Mouse (Mus musculus): Measurements from ENCODE around the gene Chd4. TPM values are rescaled to one million over a fixed set of nuclear protein-coding genes. Genes with fewer than 3 reads are reported as not detected.
A peak's percentile ranks its signal among the peaks of the same experiment; 100 is the strongest.

Gene Chd4
- polyA plus RNA-seq, 1 experiment from 2014 or later: 92.4 TPM

DNA sequence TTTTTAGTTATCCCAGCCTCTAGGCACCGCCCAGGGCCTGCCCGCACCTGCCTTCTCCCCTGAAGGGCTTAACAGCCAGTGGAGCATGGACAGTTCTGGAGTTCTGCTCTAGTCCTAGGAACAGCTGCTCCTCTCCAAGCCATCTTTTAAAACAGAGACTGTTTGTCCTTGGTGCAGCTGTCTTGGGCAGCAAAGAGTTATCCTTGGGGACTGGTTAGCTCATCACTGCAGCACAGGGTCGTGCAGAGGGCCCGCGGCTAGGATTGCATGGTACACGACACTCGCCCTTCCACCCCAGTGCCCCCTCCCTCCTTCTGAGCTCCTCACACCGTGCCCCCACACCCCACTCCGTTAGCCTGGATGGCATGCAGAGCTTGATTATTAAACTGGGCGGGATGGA, 51.5 kb downstream of the Chd4 start:
- H3K4me3 ChIP-seq (ENCODE audit: low read depth, low read length): no peak overlapping the region
- no peak for DNase-seq
- no peak overlapping the region; the same call in 1 of the 2 replicates for H3K9ac ChIP-seq
- H3K27ac ChIP-seq (ENCODE audit: low read depth): 0 out of 2 replicates have a peak overlapping the region, but pooled peaks have one; percentile 15
- 58% methylated on average over 10 of the region's 10 CpGs for WGBS
- H3K4me1 ChIP-seq (ENCODE audit: insufficient read depth): peaks cover 10% of the 10 kb centered on the region; the same call in 1 of the 2 replicates
- TF ChIP-seq CTCF (IDR thresholded peaks at IDR 0.05; ENCODE audit: low read depth): no peak
- H3K36me3 ChIP-seq (ENCODE audit: insufficient read depth): peaks cover 29% of the 10 kb centered on the region
- H3K27me3 ChIP-seq (ENCODE audit: insufficient read depth, low read length): no peaks in the 10 kb centered on the region
- ATAC-seq (ENCODE audit: insufficient read depth): no peak
- peak overlapping the region; percentile 82 for H3K4me2 ChIP-seq
- H3K9me3 ChIP-seq (ENCODE audit: low read depth, low read length): no peaks in the 10 kb centered on the region

GRCm38 (mm10) chr6:125148251-125148925, 52.6 kb downstream of the Chd4 start:
- Histone ChIP-seq H3K27me3 (ENCODE audit: insufficient read depth, low read length) (no peaks in the 10 kb centered on the region), H3K9ac (peak overlapping the region; percentile 26), H3K4me3 (ENCODE audit: low read depth, low read length) (no peak overlapping the region), H3K27ac (ENCODE audit: low read depth) (peak overlapping the region; percentile 66), H3K9me3 (ENCODE audit: low read depth, low read length) (no peaks in the 10 kb centered on the region), H3K4me2 (peak overlapping the region; percentile 32; the same call in 1 of the 2 replicates), H3K36me3 (ENCODE audit: insufficient read depth) (peaks cover 22% of the 10 kb centered on the region), H3K4me1 (ENCODE audit: insufficient read depth) (peaks cover 10% of the 10 kb centered on the region; the same call in 1 of the 2 replicates)
- ATAC-seq (ENCODE audit: insufficient read depth): no peak
- peak; percentile 43 for DNase-seq
- no peak for TF ChIP-seq CTCF (IDR thresholded peaks at IDR 0.05; ENCODE audit: low read depth)
- 50% methylated on average over 18 of the region's 18 CpGs for WGBS

DNA sequence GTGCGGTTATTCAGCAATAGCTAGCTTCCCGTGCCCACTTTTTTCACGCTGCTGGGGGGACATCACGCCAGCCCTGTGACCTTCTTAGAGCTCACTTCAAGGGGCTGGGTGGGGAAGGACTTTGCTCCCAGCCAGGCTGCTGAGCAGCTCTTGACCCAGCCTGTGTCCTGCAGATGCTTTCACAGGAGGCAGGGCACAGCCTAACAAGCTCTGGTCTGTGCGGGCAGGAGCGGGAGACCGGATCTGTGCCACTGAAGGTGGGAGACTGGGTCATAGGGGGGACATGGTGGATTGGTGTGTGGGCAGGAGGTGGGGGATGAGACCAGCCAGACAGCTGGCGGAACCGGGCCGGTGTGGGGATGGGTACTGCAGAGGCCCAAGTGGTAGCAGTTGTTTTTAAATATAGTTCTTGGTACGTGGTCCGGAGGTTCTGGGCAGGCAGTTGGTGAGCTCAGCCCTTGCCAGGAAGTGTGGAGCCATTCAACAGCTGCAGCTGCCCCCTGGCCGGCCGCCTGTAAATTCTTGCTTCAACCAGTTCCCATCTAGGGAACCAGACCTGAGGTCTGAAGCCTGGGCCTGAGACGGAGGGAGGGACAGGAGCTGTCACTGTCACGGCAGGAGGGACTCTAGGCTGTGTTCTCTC, 53.3 kb downstream of the Chd4 start:
- H3K9me3 ChIP-seq (ENCODE audit: low read depth, low read length): no peaks in the 10 kb centered on the region
- H3K36me3 ChIP-seq (ENCODE audit: insufficient read depth): peaks cover 18% of the 10 kb centered on the region
- H3K4me3 ChIP-seq (ENCODE audit: low read depth, low read length): no peak overlapping the region
- no peaks in the 10 kb centered on the region for H3K27me3 ChIP-seq (ENCODE audit: insufficient read depth, low read length)
- DNase-seq (peak; percentile 27), ATAC-seq (ENCODE audit: insufficient read depth) (no peak)
- no peak for TF ChIP-seq CTCF (IDR thresholded peaks at IDR 0.05; ENCODE audit: low read depth)
- 74% methylated on average over 16 of the region's 16 CpGs for WGBS
- H3K9ac ChIP-seq: peak overlapping the region; percentile 26
- H3K4me1 ChIP-seq (ENCODE audit: insufficient read depth): peaks cover 10% of the 10 kb centered on the region; the same call in 1 of the 2 replicates
- H3K4me2 ChIP-seq: no peak overlapping the region; the same call in 1 of the 2 replicates
- H3K27ac ChIP-seq (ENCODE audit: low read depth): peak overlapping the region; percentile 66

DNA sequence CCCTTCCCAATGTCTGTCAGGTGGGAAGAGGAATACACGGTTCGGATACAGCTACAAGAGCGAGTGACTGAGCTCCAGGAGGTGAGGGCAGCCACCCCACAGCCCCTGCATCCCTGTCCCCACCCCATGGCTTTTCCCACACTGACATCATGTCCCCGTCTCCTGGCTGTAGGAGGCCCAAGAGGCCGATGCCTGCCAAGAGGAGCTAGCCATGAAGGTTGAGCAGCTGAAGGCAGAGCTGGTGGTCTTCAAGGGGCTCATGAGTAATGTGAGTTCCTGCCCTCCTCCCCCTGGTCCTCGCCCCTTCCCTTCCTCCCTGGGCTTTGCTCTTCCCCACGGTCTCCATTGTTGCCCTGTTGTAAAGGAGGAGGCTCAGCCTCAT, 53.8 kb downstream of the Chd4 start:
- Histone ChIP-seq H3K27ac (ENCODE audit: low read depth) (0 out of 2 replicates have a peak overlapping the region, but pooled peaks have one; percentile 66), H3K4me3 (ENCODE audit: low read depth, low read length) (no peak overlapping the region), H3K4me2 (no peak overlapping the region), H3K4me1 (ENCODE audit: insufficient read depth) (peaks cover 10% of the 10 kb centered on the region; the same call in 1 of the 2 replicates), H3K9ac (no peak overlapping the region), H3K36me3 (ENCODE audit: insufficient read depth) (peaks cover 13% of the 10 kb centered on the region; the same call in 1 of the 2 replicates), H3K9me3 (ENCODE audit: low read depth, low read length) (no peaks in the 10 kb centered on the region), H3K27me3 (ENCODE audit: insufficient read depth, low read length) (no peaks in the 10 kb centered on the region)
- WGBS: 67% methylated on average over 7 of the region's 7 CpGs
- ATAC-seq (ENCODE audit: insufficient read depth) (no peak), DNase-seq (no peak)
- no peak for TF ChIP-seq CTCF (IDR thresholded peaks at IDR 0.05; ENCODE audit: low read depth)

DNA sequence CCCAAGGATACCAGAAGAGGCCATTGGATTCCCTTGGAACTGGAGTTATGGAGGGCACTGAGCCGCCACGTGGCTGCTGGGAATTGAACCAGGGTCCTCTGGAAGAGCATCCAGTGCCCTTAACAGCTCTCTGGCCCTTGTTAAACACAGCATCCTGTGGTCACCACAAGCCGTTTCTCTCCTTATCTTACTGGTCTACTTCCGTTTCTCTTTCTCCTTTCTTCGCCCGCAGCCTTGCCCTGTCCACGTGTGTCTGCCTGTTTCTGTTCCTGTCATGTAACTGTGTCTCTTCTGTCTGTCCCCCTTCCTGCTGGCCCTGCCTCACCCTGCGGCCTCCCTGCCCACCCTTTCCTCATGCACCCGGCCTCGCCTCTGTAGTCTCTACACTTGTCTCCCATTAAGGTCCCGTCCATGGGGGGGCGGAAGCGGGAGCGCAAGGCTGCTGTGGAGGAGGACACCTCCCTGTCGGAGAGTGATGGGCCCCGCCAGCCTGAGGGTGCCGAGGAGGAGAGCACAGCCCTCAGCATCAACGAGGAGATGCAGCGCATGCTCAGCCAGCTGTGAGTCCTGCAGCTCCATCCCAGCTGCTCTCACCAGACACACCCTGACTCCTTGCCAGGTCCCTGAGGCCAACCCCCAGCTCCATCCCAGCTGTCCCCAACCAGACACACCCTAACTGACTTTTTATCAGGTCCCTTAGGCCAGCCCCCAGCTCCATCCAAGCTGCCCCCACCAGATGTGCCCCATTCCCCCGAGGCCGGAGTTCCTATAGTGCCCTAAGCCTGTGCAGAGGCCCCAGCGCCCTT, 56.6 kb downstream of the Chd4 start:
- Histone ChIP-seq H3K9me3 (ENCODE audit: low read depth, low read length) (no peaks in the 10 kb centered on the region), H3K9ac (no peak overlapping the region), H3K4me1 (ENCODE audit: insufficient read depth) (no peaks in the 10 kb centered on the region; the same call in 1 of the 2 replicates), H3K36me3 (ENCODE audit: insufficient read depth) (peaks cover 16% of the 10 kb centered on the region; the same call in 1 of the 2 replicates), H3K27ac (ENCODE audit: low read depth) (no peak overlapping the region), H3K4me3 (ENCODE audit: low read depth, low read length) (no peak overlapping the region), H3K4me2 (no peak overlapping the region), H3K27me3 (ENCODE audit: insufficient read depth, low read length) (no peaks in the 10 kb centered on the region)
- DNase-seq (no peak), ATAC-seq (ENCODE audit: insufficient read depth) (no peak)
- WGBS: 71% methylated on average over 22 of the region's 22 CpGs
- no peak for TF ChIP-seq CTCF (IDR thresholded peaks at IDR 0.05; ENCODE audit: low read depth)

- no peak for TF ChIP-seq CTCF (IDR thresholded peaks at IDR 0.05; ENCODE audit: low read depth)
- Histone ChIP-seq H3K4me1 (ENCODE audit: insufficient read depth) (no peaks in the 10 kb centered on the region; the same call in 1 of the 2 replicates), H3K9me3 (ENCODE audit: low read depth, low read length) (no peaks in the 10 kb centered on the region), H3K27me3 (ENCODE audit: insufficient read depth, low read length) (no peaks in the 10 kb centered on the region), H3K4me2 (no peak overlapping the region), H3K27ac (ENCODE audit: low read depth) (no peak overlapping the region), H3K36me3 (ENCODE audit: insufficient read depth) (peaks cover 16% of the 10 kb centered on the region; the same call in 1 of the 2 replicates), H3K4me3 (ENCODE audit: low read depth, low read length) (no peak overlapping the region), H3K9ac (no peak overlapping the region)
- ATAC-seq (ENCODE audit: insufficient read depth) (no peak), DNase-seq (no peak)
- WGBS: 78% methylated on average over 5 of the region's 5 CpGs
These were observed 57.2 kb downstream of the Chd4 start for GRCm38 (mm10) chr6:125153018-125153389.
